Mouse (Mus musculus) 416B (cell line): ENCODE measurements at regions not wholly inside any gene's neighbourhood (a gene's known extent, or its start where the extent isn't known, plus 50 kb on each side); places are given as distances from the start of the nearest gene placed in this dataset.
A peak's percentile ranks its signal among the peaks of the same experiment; 100 is the strongest.
"Not testable (repeated sequence)": the region's sequence is repeated elsewhere in the genome, so short reads cannot be mapped to it uniquely, and the experiment has no call there.

Experiments
- DNase-seq: peaks from one replicate; pipeline ENCODE4 v3.0.0; 2011; ENCODE audit warnings: low read depth

DNA sequence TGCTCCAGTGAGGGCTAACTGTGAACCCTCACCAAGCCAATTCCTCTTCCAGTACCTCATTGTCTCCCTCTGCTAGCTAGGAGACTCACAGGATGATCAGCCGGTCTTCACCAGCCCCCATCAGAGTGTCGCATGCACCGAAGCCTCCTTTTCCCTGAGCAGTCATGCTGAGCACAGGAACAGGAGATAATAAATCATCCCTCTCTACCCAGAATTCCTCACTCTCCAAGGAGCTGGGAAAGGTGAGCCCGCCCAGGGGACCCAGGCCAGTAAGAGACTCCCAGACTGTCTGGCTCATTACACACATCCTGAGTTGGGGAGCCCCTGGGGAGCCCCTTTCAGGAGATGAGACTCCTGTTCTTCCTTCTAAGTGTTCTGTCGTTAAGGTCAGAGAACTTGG is 171.7 kb downstream of the Cartpt start:
- no peak for DNase-seq

DNA sequence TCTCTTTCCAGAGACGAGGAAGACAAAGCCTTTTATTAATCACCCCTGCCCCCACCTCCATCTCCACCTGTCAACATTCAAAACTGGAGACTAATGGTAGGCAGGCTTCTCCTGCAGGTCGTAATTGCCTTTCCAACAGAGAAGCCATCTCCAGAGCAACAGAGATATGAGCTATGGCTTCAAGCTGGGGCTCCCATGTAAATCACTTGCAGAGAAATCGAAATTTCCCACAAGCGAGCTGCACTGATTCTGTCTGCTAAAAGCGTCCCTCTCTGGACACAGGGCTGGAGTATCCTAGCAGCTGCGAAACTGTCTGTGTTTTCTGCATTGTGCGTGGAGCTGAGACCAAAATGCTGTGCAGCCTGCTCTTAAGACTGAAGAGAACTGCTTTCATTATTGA is 176.6 kb downstream of the Cartpt start:
- no peak for DNase-seq

DNA sequence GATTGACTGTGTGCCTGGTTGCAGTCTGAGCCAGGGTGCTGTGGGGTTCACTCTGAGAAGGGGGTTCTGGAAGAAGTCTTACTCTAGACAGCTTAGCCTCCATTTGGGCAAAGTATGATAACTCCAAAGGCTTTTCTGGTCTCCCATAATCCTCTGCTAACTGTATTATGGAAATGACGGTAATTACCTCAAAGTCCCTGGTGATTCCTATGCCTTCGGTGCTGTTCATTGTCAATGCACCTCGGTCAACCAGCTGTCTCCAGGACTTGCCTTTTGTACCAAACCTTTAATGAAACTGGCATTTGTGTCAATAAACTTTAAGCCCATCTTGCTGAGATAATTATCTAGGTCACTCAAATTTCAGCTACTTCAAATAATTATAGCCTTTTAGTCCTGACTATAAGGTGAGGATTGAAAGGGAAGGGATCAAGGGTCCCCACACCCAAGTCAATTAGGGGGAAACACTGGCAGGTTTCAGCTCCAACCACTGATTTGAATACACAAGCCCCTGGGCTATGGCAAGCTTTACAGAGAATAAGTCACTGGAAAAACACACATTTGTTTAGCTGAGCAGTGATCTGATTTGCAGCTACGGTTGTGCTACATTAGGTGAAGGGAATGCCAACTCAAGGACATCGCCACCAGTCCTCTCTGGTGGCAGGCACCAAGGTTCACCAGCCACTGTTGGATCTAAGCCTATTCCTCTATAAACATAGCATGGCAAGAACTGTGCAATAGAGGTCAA is 177.5 kb downstream of the Cartpt start:
- no peak for DNase-seq

DNA sequence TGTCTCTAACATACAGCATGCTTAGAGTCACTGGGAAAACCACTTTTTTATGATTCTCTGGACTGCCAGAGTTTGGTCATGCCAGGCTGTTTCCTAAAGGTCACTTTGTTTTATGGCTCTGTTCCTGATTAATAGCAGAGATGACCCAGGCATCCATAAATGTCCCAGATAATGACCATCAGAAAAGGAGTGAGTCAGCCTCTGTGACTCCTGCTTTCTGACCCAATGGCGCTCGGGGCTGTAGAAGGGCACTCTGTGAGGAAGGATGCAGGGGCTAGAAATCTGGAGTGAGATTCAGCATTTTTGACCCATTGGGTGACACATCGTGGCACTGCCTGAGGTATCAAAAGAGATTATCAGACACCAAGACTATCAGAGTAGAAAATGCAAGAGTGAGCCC is 180.3 kb downstream of the Cartpt start:
- no peak for DNase-seq

DNA sequence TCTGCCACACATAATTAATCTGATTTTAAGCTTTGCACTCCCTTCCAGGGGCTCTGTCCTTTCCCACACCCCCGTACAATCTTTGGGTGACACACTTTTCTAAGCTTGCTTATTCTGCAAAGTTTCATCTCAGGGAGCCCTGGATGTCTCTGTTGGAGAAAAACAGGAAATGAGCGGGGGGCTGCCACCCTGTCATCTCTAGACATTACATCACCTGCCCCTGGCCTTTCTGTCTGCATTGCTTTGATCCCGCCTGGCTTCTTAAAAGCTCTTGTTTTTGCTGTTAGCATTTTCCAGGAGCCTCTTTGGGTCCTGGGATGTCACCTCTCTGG is 180.2 kb upstream of the Map1b start:
- no peak for DNase-seq

DNA sequence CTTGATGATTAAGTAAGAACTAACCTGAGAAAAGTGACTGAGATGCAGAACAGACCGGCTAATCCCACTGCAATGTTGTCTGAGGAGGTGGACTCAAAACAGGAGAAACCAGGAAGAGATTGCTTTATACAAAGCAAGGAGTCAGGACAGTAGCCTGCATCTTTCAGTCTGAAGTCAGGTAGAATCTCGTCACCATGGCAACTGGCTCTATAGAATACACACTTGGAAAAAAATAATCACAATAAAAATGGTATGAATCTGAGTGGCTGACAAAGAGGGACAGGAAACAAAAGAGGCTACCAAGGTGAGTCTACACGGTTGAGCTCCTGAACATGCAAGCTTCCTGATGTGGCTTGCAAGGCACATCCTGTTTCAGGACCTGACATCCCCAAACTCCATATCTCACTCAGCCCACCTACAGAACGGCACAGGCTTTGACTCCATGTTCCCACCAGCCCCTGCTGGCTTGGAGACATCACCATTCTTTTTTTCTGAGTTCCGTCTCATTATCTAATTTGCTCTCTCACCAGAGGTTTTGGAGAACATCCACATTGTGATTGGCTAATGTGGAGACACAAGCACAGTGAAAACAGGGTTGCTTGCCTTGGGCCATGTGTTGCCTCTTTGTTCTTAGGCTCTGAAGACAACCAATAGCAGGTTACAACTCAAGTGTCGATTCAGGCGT is 179.7 kb upstream of the Map1b start:
- DNase-seq: no peak

DNA sequence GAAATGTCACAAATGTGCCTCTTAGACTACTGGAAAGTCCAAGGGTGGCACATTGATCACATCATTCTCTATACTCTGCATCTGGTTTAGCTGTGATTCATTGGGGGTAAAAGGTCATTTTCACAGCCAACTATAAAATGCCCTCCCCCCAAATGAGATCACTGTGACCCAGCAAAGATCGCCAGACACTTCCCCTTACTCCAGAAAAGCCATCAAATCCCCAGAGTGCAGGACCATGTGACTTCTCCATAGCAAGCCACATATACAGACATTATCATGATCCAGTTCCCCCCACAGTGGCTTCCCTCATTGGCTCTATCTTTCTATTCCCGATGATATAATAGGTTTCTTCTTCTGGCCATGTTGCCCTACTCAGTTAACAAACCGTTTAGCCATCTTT is 163.6 kb upstream of the Map1b start:
- DNase-seq: no peak

DNA sequence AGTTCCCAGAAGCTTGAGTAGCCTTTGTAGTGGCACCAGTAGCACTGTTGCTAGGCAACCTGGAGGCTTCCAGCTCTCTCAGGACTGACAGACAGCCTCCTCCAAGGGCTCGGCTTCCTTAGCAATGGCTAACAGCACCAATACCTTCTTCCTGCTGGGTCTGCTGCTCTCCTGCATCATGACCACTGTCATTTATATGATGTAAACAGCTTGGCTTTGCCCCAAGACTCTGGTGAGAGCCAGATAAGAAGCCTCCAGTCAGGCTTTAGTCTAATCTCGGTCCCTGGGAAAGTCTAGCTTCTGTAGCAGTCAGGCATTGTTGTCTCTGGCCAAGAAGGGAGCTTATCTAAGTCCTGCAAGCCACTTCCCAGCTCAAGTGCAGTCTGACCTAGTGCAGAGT is 163.1 kb upstream of the Map1b start:
- DNase-seq: peak; percentile 24

DNA sequence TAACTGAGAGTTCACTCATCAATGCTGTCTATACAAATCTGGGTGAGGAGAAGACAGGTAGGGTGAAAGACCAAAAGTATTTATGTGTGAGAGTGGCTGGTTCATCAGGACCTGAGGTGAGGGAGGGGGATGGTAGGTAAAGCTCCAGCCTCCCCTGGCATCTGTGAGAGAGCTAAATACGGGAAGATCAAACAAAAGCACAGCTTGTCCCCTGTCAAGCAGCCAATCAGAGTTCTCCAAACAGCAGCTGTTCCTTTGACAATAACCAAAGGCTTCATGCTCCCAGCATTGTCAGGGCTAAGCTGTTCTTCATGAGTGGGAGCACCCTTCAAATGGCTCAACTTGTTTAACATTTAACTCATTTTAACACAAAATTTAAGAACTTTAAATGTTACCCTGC is 160.1 kb upstream of the Map1b start:
- no peak for DNase-seq

DNA sequence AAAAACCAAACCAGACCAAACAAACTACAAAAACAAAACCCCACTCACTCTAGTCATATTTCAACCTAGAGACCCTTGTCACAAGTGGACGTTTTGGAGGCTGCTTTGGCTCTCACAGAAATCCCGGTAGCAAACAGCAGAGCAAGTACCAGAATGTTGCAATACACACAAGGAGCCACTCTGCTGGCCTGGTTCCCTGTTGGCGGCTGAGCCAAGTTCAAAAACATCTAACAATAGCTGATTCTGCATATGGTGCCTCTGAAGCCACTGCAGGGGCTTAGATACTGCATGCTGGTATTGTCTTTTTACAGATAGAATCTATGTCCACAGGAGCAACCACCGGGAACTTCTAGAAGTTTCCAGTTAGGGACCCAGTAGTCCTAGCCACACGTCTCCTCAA is 159.6 kb upstream of the Map1b start:
- no peak for DNase-seq

DNA sequence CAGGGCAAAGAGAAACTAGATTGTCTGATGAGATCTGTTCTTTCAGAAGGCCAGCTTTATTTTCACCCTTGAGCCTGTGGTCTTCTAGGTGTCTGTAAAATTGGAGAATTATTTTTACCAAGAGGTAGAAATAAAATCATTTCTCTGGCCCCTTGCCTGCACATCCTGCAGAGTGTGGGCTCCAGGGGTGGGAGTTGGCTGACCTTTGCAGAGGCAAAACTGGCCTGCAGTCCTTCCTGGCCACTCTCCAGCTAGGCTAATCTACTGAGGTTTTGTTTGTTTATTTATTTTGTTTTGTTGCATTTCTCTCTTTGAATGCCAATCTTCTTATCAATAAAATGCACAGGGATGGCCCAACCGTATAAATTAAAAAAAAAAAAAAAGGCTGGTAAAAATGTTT is 156.4 kb upstream of the Map1b start:
- no peak for DNase-seq

DNA sequence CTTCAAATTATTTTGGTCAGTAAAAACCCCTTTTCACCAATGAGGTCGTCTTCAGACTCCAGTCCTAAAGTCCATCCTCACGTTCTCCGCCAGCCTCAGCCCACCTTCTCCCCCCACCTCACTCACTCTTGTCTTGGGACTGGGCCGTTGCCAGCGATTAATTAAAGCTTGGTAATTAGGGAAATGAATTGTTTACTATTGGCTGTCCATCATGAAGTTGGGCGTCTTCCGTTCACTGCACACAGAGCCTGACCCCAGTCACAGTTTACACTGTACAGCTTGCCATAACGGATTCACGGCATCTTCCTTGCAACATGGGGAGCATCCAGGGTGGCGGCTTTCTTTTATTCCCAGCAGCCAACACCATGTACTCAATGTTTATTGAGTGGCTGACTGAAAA is 155.4 kb upstream of the Map1b start:
- no peak for DNase-seq

DNA sequence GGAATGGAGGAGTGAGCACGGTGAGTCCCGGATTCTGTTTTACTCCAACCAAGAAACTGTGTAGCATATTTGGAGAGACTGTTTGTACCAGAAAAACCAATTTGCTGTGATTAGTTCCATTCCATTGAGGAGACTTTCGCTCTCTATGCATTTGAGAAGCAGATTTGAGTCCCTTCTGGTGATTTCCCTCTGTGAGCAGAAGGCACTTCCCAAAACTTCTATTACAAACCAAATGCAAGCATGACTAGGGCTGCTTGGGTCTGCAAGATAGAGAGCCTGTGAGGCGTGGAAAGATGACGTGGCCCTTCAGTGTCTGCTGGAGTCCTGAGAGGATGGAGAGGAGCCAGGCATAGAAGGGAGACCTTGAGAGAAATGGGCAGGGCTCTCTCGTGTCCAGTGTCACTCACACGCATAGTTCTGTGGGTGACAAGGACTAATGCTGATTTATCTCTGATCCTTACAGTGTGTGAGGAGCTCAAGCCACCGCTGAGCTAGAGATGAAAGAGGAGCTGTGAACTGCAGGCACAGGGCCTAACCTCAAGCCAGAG is 153.7 kb upstream of the Map1b start:
- DNase-seq: no peak

DNA sequence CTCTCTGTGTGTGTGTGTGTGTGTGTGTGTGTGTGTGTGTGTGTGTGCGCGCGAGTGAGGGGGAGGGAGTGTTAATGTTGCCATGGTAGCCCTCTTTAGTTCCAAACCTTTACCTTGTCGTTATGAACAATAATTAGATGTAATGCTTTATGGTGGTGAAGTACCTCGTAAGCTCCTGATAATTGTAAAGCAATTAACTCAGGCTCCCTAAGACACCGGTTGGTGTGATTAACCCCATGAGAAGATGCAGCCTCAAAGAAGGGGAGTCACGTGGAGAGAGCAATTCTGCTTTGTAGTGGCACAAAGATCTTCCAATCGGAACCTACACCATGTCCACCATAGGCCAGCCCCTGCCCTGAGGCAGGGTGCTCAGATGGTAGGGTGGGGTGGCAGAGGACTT is 152.3 kb upstream of the Map1b start:
- DNase-seq: no peak

DNA sequence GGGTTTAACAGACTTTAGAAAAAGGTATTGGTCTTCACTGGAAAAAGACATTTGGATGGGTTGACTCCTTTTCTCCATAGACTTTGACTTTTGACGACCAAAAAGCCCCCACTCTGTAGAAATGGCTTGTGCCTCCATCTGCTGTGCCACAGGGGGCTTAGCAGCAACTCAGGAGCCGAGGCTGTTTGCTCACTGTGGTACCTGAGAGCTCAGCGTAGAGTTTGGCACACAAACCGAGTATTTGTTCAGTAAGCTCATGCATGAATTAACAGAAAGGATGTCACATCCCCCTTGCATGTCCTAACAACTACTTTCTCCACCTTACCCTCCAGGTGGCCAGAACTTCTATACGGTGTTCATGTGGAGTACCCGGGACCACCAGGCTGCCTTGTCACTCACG is 149.7 kb upstream of the Map1b start:
- DNase-seq: no peak

DNA sequence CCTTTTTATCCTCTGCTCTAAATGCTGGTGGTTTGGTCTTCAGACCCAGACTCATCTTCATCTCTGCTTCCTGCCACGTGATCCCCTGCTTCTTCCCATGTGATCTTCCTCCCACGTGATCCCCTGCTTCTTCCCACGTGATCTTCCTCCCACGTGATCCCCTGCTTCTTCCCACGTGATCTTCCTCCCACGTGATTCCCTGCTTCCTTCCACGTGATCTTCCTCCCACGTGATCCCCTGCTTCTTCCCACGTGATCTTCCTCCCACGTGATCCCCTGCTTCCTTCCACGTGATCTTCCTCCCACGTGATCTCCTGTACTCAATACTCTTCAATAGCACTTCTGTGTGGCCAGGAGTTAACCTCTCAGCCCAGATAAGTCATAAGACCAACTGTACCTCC is 147.1 kb upstream of the Map1b start:
- not testable (repeated sequence) for DNase-seq

DNA sequence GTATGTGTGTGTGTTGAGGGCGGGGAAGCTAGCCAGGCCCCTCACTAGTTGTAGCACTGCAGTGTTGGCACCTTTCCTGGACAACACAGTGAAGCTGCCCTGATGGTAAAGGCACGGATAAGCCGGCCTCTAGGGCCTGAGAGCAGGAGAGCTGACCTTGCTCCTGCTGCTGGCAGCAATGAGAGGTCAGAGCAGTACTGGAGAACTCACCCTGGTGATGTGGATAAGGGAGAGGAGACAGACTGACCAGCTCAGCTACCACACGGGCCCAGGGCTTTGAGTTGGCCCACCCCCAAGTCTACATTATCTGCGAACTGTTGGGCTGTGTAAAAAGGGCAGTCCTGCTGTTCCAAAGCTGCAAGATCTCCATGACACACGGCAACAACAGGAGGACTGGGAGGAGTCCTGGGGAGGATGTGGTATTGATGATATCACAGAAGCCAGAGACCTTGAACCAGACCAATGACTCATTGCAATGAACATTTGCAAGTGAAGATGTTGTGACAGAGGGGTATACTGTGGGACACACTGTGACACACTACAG is 131.4 kb upstream of the Map1b start:
- DNase-seq: peak; percentile 96

DNA sequence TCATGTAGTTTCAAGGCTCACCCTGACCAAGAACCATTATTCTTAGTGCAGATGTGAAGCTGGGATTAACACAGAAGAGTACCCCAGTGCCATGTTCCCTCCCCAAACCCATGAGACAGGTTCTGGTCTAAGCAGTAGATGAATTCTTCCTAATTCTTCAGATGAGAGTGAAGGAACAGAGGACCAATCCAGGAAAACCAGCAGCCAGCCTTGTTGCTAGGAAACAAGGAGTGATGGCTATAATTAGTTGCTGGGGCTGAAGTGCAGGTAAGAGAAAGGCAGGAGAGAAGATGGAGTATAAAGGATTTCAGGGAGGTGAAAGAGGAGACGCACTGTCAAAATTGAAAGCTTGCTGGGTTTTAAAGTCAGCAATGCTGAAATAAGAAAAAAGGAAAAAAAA is 128.4 kb upstream of the Map1b start:
- no peak for DNase-seq

DNA sequence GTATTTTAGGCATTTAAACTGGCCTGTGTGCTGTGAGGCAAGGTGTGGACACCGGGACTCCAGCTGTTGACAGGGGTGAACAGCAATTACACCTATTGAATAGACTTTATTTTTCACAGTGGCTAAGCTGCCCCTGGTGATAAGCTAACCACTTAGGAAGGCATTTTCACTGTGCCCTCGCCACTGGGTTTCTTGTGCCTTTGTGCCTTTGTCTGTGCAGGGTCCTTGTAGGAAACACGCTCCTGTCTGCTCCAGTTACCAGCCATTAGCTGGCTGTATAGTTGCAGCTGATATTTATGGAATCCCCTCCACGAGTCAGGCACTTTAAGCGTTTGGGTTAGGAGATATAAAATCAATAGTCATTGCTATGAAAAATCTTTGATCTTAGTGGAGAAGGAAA is 126.5 kb upstream of the Map1b start:
- DNase-seq: no peak

DNA sequence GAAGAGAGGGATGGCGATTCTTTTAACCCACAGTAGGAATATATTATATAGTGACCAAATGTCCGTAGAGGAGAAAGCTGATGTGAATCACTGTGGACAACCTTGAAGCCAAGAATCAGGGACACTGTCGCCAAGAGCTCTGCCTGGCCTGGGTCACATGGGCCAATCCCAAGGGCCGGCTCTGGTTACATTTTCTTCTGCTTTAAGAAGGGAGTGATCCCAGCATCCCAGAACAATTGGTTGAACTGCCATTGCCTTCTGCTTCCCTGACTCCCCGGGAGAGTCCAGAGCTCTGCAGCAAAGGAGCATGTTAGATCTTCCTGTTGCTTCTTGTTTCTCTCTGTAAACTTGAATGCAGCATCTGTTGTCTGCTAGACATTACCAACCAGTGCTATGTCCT is 126.0 kb upstream of the Map1b start:
- no peak for DNase-seq

DNA sequence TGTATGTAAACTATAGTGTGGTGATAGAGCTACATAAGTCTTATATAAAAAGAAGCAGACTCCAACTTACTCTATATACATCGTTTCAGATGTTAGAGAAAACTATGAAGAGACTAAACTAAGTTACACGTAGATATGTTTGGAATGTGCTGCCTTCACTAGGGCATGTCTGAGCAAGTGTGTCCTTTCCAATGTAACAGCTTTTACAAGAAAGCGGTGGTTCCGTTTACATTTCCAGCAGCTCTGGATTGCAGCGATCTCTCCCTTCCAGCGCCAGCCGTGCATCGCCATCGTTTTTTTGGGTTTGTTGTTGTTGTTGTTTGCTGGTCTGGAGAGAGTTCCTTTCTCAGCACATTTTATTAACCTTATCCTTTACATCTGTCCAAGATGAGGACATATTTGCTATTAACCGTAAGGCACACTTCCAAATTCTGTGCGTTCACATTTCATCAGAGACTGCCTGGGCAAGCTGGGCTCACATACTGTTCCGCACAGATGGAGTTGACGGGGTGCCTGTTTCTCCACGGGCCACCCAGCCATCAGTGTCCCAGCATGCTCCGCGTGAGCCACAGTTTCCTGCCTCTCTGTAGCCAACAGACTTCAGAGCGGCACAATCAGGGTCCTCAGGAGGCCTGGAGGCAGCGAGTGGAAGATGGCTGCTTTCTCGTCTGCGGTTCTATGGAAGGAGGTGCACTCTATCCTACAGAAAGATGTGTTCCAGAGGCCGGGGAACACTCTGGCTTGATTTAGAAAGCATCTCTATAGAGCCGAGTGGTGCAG is 125.2 kb upstream of the Map1b start:
- no peak for DNase-seq

DNA sequence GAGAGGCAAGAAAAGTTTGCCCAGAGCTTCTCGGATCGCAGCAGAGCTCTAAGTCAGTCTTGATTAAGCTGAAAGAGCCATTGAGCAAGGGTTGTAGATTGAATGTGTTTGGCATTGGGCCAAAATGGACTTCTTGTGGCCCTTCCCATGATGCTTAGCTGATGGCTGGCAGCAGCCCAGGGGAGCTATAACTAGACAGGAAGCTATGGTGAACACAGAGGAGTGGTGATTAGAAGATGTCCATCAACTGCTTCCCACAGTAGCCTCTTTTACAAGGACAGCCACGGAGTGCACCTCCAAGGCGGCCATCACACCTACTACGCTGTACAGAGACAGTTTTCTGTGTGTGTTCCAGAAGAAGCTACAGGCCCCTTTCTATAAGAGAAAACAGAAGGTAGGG is 116.4 kb upstream of the Map1b start:
- peak; percentile 58 for DNase-seq

DNA sequence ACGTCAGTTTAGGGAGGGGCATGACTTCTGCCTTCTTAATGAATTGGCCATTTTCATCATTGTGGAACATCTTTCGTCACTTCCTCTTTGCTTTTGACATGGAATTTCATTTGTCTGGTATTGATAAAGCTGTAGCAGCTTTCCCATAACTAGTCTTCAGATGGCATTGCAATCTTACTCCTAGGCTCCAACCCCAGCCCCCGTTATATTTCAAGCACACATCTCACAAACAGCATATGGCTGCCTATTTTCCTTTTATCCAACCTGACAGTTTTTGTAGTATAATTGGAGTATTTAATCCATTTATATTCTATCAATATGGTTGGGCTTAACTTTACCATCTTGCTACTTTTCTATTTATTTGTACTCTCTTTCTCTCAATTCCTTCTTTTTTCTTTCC is 114.5 kb upstream of the Map1b start:
- DNase-seq: no peak
